Mouse (Mus musculus) mature B cell (primary cell): ENCODE results near the gene Dscaml1.

Source experiments
- in situ Hi-C: fragments of 300-500 bp; cut with MboI; formaldehyde crosslinking; loops from 2 replicates; pipeline ENCODE4 v1.14.3; 2019

The Dscaml1 gene

DNA sequence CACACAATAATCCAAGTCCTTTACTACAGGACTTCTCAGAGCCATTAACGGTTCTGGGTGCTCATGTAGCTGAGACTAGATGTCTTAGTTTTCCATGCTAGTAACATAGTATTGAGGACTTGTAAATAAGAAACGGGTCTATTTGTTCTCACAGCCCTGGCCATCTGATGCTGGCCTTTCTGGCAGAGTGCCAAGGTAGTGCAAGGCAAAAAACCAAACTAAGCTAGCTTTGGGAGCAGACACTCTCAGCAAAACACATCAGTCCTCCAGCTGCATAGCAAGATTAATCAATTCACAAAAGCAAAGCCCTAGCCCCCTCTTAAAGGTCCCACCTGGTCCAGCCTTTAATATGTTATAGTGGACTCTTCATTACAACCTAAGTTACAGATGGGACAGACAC lies 206.6 kb downstream of the Dscaml1 start:
- in situ Hi-C loops, result no loop called here

- in situ Hi-C loops, result no loop called here
Measured at GRCm38 (mm10) chr9:45634978-45635377, 208.6 kb downstream of the Dscaml1 start.

DNA sequence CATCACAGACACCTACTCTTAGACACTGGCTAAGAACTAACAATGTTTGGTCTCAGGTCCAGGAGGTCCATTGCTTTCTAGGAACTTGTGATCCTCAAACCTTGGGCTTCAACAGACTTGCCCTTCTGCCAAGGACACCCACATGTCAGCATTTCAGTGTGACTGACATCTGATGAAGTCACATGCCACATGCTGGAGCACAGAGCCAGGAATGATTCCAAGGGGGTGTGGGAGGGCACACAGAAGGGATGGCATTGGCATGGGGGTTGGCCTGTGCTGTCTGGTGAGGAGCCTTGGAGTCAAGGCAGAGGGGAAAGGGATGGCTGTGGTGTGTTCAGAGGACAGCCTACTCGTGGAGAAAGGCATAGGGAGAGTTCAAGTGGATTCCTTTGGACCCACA lies 210.9 kb downstream of the Dscaml1 start:
- in situ Hi-C loops, result no loop called here

- in situ Hi-C loops, result no loop called here
Measured at GRCm38 (mm10) chr9:45638184-45638917, 211.9 kb downstream of the Dscaml1 start.

- in situ Hi-C loops, result no loop called here
Measured at GRCm38 (mm10) chr9:45644833-45645388, 218.5 kb downstream of the Dscaml1 start.

DNA sequence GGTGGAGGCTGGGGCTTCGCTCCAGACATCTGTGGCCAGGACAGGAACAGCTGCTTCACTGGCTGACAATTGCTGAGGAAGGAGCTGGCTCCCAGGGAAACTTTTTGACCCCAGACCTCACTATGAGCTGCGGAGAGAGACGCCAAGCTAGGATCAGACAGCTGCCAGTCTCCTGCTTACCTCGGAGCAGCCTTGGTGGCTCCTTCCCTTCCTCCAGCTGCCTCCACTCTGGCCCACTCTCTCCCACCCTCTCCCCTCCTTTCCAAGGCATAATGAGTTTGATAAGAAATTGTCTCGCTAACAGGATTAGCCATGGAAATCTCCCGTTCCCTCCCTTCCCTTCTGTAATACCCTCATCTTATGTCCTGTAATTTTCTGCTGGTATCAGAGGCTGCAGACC lies 219.1 kb downstream of the Dscaml1 start:
- in situ Hi-C loops, result no loop called here

DNA sequence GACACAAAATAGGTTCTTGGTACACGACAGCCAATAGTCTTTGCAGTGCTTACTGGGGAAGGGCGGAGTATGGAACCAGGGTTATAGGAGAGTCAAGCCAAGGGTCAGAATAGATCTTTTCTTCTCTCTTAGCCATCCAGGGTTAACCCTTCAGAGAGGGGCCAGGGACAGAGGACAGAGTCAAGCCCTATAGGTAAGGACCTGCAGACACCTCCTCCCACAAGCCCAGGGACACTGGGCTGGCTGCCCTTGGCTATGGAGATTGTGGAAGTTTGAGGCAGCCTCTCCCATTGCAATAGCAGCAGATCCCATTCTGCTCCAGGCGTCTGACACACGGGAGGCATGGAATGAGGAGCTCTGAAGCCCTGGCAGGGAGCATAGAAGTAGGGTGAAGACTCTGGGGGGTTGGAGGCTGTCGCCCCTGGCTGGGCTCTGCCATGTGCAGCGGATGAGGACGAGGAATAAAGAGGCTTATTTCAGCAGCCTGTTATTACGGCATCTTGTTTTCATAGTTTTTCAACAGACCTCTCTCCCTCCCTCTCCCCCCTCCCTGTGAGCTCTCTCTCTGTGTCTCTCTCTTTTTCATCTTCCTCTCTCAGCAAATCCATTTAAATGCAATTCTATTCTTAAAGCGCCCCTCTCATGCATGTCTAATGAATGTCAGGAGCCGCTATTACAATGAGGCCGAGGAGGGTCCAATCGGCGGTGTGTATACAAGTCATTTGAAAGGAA lies 224.8 kb downstream of the Dscaml1 start:
- in situ Hi-C loops, result no loop called here

GRCm38 (mm10) chr9:45651810-45652177 lies 225.4 kb downstream of the Dscaml1 start:
- in situ Hi-C loops, result no loop called here

DNA sequence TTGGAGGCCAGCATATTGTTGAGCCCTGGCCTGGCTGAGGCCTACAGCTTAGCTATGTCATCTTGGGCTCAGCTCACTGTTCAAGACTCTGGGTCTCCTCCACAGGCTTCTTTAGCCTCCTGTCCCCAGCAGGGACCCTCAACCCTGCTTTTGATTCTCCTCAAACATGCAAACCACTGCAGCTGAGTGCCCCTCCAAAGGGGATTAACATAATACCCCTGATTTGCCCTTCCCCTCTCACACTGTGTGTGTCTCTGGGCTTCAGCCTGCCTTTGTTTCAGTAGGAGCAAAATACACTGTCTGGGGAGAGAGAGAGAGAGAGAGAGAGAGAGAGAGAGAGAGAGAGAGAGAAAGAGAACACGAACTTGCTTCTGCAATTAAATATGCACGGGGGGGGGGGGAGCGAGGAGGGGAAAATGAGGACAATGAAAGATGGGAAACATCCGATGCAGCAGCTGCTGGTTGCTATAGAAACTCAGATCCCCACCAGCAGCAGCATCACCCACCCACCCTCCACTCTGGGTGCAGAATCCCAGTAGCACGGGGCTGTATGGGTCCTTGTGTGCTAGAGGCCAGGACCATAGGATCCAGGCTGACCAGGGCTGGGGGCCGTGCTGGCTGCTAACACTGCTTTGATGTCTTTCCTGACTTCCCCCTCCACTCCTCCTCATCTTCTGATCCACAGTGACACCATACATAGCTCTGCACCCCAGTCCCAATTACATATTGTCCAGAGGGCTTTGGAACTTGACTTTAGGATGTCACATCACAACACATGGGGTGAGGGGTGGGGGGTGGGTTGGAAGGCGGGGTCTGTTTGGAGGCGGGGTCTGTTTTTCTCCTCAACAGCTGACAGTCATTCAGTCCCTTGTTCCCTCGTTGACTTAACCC lies 231.0 kb downstream of the Dscaml1 start:
- in situ Hi-C loops, result no loop called here

- in situ Hi-C loops, result no loop called here
Measured at GRCm38 (mm10) chr9:45660191-45660590, 233.8 kb downstream of the Dscaml1 start.

- in situ Hi-C loops, result no loop called here
Measured at GRCm38 (mm10) chr9:45662471-45662870, 236.0 kb downstream of the Dscaml1 start.

DNA sequence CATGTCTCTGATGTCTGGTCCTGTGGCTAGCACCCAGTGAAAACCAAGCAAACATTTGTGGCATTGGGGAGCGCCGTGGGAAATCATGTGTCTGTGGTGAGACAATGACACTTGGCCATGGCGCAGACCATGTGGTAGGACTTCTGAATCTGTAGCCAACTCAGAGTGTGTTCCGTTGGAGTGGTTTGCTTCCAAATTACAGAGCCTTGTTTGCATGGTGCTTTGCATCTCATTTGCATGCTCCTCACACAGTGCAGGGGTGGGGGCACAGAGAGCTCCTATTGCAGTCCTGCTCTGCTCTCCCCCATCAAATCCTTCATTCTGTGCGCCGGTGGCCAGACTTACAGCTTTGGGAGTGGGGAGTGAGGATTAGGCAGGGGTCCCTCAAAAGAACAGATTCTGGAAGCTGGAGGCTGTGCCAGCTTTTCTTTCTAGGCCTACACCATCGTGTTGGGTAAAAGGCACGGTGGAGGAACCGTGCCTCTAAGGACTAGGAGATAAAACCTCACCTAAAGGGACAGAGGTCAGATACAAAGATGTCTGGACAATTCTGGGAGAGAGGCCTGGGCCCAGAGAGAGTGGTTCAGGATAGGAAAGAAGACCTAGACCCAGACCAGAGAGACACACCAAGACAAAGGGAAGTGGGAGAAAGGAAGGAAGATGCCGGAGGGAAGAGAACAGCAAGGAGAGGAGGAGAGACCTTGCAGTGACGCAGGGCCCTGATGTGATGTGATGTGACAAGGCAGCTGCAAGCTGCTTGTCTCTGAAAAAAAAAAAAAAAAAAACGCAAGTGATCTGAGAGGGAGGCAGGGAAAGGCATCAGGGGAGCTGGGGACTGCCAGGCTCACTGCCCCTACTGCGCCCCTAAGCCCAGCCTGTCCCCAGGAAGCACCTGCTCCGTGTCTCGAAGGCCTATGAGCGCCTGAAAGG lies 237.2 kb downstream of the Dscaml1 start:
- in situ Hi-C loops, result no loop called here

- in situ Hi-C loops, result no loop called here
Measured at GRCm38 (mm10) chr9:45664326-45664725, 237.9 kb downstream of the Dscaml1 start.

DNA sequence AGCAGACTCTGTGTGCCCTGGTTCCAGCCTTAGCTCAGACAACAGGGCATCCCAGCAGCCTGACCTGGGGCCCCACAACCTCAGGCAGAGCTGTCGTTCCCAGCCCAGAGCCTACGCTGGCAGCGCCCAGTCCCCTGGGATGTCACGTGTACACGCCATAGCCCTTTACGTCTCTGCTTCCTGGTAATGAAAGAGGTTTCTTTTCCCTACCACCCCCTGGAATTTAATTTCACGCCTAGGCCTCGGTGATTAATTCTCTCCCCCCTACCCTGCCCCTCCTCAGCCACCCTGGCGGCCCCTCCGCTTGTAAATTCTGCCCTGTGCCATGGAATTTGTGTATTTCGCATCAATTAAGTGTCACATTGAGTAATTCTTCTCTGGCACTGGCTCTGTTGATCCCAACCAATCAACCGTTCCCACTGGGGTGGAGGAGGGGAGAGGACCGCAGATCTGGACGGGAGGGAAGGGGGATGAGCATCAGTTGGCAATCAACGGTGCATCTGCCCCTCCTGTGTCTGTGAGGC lies 238.5 kb downstream of the Dscaml1 start:
- in situ Hi-C loops, result no loop called here

- in situ Hi-C loops, result no loop called here
Measured at GRCm38 (mm10) chr9:45675931-45676330, 249.5 kb downstream of the Dscaml1 start.

- in situ Hi-C loops, result no loop called here
Measured at GRCm38 (mm10) chr9:45676578-45676977, 250.2 kb downstream of the Dscaml1 start.

- in situ Hi-C loops, result no loop called here
Measured at GRCm38 (mm10) chr9:45677236-45677781, 250.9 kb downstream of the Dscaml1 start.

DNA sequence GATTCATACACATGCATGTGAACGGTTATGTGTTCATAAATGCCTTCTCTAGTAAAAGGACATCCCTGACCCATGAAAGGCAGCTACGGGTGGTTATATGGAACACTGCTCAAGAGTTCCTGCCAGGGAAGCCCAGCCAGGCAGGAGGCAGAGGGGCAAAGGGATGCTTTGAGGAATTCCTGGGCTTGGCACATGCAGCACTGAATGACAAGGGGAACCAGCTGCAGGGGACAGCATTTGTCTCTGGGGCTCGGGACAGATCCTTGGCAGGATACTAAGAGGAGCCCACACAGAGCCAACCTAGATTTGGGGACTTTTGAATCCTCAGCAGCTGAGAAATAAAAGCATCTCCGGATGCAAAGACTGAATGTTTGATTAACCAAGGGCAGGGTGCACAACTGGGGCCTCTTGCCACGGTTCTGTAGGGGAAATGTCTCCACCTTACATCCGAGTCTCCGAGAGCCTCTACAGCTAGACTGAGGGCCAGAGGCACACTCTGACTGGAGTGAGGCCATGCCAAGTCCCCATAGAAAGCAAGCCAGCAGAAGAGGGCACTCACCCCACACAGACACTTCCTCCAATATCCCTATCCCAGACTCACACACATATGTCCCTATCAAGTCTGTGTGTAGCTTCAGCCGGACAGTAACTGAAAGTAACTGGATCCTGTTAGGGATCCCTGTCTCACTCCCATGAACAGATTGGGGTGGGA lies 251.7 kb downstream of the Dscaml1 start:
- in situ Hi-C loops, result no loop called here

GRCm38 (mm10) chr9:45678664-45679026 lies 252.2 kb downstream of the Dscaml1 start:
- in situ Hi-C loops, result no loop called here

DNA sequence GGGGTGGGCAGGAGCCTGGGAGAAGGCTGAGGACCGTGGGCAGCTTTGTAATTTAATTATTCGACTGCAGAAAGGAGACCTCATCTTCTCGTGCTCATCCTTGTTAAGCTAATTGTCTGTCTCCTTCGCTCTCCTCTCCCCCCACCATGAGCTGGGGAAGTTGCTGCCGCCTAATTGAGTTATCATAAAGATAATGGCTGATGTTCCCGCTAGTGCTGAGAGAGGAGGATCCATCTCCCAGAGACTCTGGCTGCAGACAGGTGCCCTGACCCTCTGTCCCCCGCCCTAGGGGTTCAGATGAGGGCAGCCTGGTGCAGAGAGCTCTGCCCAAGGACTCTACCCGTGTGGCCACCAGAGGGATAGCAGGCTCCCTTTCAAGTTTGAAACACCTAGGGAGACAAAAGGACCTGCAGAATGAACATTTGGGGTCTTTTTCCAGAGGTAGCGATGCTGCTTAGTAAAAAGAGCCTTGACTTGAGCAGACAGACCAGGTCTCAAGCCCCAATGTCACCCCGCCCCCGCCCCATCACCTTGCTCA lies 256.1 kb downstream of the Dscaml1 start:
- in situ Hi-C loops, result no loop called here
